Mouse (Mus musculus) forebrain, embryonic 11.5 days (tissue): ENCODE results near the gene Ndufb10. TPM values are rescaled to one million over a fixed set of nuclear protein-coding genes. Genes with fewer than 3 reads are reported as not detected.
"Not testable (repeated sequence)": the region's sequence is repeated elsewhere in the genome, so short reads cannot be mapped to it uniquely, and the experiment has no call there.

Experiments used
- ATAC-seq: fragments of 200-750 bp; cut with Nextera tagmentation; replicated peaks from 2 replicates; pipeline ENCODE4 v1.8.0; 2017; ENCODE audit warnings: moderate TSS enrichment; ENCODE audit not compliant: low FRiP score
- DNase-seq: peaks from one replicate; pipeline ENCODE4 v3.0.0-alpha.2; 2017; ENCODE audit warnings: low spot score
- H3K27ac ChIP-seq: fragments of 300-500 bp; sonication (generic); 2 replicates; pipeline ENCODE4 v1.5.1; 2014; ENCODE audit warnings: low read depth, low read length
- H3K27me3 ChIP-seq: fragments of 300-500 bp; sonication (generic); 2 replicates; pipeline ENCODE4 v1.6.1; 2014; ENCODE audit warnings: mild to moderate bottlenecking, low read length, mixed read lengths; ENCODE audit not compliant: control insufficient read depth, insufficient read depth
- H3K36me3 ChIP-seq: fragments of 300-500 bp; sonication (generic); 2 replicates; pipeline ENCODE4 v1.6.1; 2014; ENCODE audit warnings: mild to moderate bottlenecking, low read length, moderate library complexity, mixed read lengths; ENCODE audit not compliant: control insufficient read depth, insufficient read depth
- H3K4me1 ChIP-seq: fragments of 300-500 bp; sonication (generic); replicated peaks from 2 replicates; pipeline ENCODE4 v1.6.1; 2014; ENCODE audit warnings: low read length, mixed read lengths; ENCODE audit not compliant: control insufficient read depth, insufficient read depth
- H3K4me2 ChIP-seq: fragments of 300-500 bp; sonication (generic); 2 replicates; pipeline ENCODE4 v1.6.1; 2014; ENCODE audit warnings: low read depth, mild to moderate bottlenecking, low read length, moderate library complexity, mixed read lengths; ENCODE audit not compliant: severe bottlenecking
- H3K4me3 ChIP-seq: fragments of 300-500 bp; sonication (generic); 2 replicates; pipeline ENCODE4 v1.5.1; 2014; ENCODE audit warnings: low read depth, low read length
- H3K9ac ChIP-seq: fragments of 300-500 bp; sonication (generic); 2 replicates; pipeline ENCODE4 v1.6.1; 2014; ENCODE audit warnings: low read length
- H3K9me3 ChIP-seq: fragments of 300-500 bp; sonication (generic); 2 replicates; pipeline ENCODE4 v1.6.1; 2016; ENCODE audit warnings: low read length, mixed read lengths; ENCODE audit not compliant: control insufficient read depth
- WGBS: fragments of 180-500 bp; shearing (Covaris S2); extraction: QIAGEN DNeasy Blood & Tissue Kit; methylation state at CpG from one replicate; pipeline ENCODE4 v1.1.7; 2014; 5-methylcytosine and 5-hydroxymethylcytosine counted together
- polyA plus RNA-seq: library from polyadenylated mRNA; unstranded; fragments of >200 nt; fragmentation: Nextera tagmentation; extraction: Ambion mirVana; gene quantifications from 2 replicates; pipeline ENCODE4 v1.2.1, GENCODE M21; 2014

The Ndufb10 gene
- polyA plus RNA-seq, 1 experiment from 2014 or later: 189 TPM

DNA sequence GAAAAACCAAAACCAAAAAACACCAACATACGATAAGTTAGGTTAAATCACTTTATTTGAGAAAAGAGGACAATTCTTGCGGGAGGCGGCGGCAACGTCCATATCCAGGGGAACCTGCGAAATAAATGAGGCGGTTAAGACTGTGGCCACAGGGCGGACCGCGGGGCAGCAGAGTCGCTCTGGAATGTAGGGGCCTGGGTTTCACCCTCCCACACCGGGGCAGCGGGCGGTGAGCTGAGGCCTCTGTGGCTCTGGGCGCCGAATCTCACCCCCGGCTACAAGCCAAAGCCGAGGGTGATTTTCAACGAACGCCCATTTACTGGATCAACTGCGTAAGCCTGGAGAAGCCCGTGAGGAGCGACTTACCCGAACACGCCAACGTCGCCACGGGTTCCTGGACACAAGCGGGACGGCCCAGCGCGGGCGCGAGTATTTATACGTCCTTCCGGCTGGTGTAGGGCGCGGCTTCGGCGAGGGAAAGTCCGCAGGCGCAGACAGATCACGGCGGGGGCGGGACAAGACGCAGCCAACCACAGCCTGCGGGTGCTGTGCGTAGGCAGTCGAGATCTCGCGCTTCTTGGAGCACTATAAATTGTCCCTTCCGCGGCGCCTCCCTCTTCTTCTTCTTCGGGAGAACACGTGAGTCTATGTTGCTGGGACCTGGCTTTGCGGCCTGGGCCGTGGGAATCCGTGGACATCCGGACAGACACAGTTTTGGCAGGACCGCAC, 4.6 kb downstream of the Ndufb10 start:
- peak overlapping the region; percentile 82 for H3K9ac ChIP-seq
- peak overlapping the region; percentile 90 for H3K4me2 ChIP-seq
- H3K27me3 ChIP-seq: no peaks in the 10 kb centered on the region
- WGBS: under 1% methylated on average over 60 of the region's 61 CpGs
- H3K9me3 ChIP-seq: no peaks in the 10 kb centered on the region
- H3K4me1 ChIP-seq: peaks cover 13% of the 10 kb centered on the region
- peak overlapping the region; percentile 61 for H3K4me3 ChIP-seq
- ATAC-seq: peak; percentile 97
- H3K36me3 ChIP-seq: peaks cover 3% of the 10 kb centered on the region
- peak; percentile 99 for DNase-seq
- peak overlapping the region; percentile 68 for H3K27ac ChIP-seq

DNA sequence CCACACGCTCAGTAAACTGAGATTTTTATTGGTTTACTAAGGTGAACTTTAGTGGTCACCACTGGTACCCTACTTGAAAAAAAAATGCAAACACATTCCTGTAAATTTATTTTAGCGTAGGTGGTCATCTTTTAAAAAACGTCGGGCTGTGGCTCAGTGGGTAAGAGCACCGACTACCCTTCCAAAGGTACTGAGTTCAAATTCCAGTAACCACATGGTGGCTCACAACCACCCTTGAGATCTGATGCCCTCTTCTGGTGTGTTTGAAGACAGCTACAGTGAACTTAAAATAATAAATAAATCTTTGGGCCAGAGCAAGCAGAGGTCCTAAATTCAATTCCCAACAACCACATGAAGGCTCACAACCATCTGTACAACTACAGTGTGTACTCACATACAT, 5.3 kb downstream of the Ndufb10 start:
- peaks cover 13% of the 10 kb centered on the region for H3K4me1 ChIP-seq
- H3K9me3 ChIP-seq, H3K36me3 ChIP-seq, H3K27ac ChIP-seq, DNase-seq, ATAC-seq, H3K27me3 ChIP-seq: not testable (repeated sequence)
- 66% methylated on average over 5 of the region's 5 CpGs for WGBS
- peak overlapping the region; percentile 76 for H3K9ac ChIP-seq
- peak overlapping the region; percentile 57 for H3K4me2 ChIP-seq
- peak overlapping the region; percentile 61 for H3K4me3 ChIP-seq

DNA sequence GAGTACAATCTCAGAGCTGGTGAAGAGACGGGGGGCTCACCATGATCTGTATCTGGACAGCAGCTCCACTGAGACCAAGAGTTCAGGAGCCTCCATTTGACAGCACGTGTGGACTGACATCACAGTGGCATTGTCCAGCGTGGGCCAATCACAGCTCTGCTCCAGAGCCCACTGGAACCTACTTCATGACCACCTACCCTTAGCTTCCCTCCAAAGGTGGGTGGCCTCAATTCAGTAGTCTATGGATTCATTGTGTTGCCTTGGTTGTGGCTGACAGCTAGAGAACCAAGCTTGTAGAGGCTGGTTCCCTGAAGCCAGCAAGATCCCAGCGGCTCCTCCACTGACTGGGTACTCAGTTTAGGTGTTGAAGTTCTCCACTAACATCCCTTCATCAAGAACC, 6.3 kb downstream of the Ndufb10 start, which contains the start of the genes Rnf151 and Rps2:
Gene Rnf151 (minus strand): TSS at position 121 of the 400 bp plus-strand sequence.
Gene Rps2 (plus strand): TSS at position 174 of the 400 bp plus-strand sequence.
- Histone ChIP-seq H3K4me2 (peak within 1 kb of the TSS; percentile 57), H3K27me3 (no peaks in the 10 kb centered on the region), H3K27ac (no peak within 1 kb of the TSS; the same call in 1 of the 2 replicates), H3K36me3 (peaks cover 3% of the 10 kb centered on the region), H3K9ac (no peak within 1 kb of the TSS), H3K4me3 (peak within 1 kb of the TSS; percentile 61), H3K4me1 (peaks cover 7% of the 10 kb centered on the region), H3K9me3 (no peaks in the 10 kb centered on the region)
- ATAC-seq (no peak), DNase-seq (no peak)
- WGBS: 84% methylated on average over 4 of the region's 4 CpGs

DNA sequence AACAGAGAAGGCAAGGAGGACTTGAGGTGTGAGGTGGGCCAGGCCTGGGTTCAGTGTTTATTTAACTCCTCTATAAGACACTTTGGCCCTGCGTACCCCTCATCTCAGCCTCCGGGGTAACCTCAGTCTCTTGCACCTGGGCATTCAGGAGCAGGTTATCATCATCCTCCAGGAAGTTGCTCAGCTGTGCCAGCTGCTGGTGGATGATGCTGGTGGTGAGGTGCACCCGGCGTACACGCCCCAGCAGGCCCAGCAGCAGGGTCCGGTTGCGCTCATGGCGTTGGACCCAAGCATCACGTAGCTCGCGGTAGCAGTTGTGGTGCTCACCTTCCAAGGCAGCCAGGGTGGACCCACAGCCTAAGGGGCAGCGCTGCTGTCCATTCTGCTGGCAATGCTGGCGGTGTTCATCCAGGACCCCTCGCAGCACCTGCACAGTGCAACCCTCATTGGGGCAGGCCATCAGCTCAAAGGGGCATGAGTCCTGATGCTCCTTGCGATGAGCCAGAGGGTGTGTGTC, 8.1 kb downstream of the Ndufb10 start:
- no peak overlapping the region for H3K9ac ChIP-seq
- 95% methylated on average over 15 of the region's 15 CpGs for WGBS
- ATAC-seq: no peak

DNA sequence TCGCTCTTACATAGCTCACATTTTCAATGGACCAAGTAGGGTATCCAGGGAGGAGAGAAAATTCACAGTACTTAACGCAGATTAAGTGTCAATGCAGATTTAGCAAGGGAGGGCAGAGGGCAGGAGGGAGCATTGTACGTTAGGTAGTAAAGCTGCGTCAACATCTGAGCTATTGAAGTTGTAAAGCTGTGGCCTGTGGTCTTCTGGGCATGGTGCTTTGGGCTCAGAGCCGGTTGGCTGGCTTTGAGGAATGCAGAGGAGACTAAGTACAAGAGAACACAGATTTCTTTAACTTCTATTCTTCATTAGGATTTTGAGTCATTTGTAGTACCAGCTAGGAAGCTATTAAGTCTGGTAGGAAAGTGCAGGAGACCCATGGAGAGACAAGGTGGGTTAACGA, 8.7 kb downstream of the Ndufb10 start:
- Histone ChIP-seq H3K4me1 (no peaks in the 10 kb centered on the region; the same call in 1 of the 2 replicates), H3K4me2 (no peak overlapping the region), H3K27ac (no peak overlapping the region), H3K4me3 (no peak overlapping the region), H3K27me3 (no peaks in the 10 kb centered on the region), H3K9me3 (no peaks in the 10 kb centered on the region), H3K9ac (no peak overlapping the region), H3K36me3 (no peaks in the 10 kb centered on the region)
- WGBS: 43% methylated on average over 6 of the region's 6 CpGs
- no peak for DNase-seq
- ATAC-seq: no peak

More for the DNA sequence above, 8.1 kb downstream of the Ndufb10 start:
- Histone ChIP-seq H3K27me3 (no peaks in the 10 kb centered on the region), H3K4me3 (no peak overlapping the region), H3K9me3 (no peaks in the 10 kb centered on the region), H3K36me3 (peaks cover under 1% of the 10 kb centered on the region), H3K4me2 (no peak overlapping the region), H3K27ac (no peak overlapping the region), H3K4me1 (peaks cover under 1% of the 10 kb centered on the region)
- peak; percentile 52 for DNase-seq

DNA sequence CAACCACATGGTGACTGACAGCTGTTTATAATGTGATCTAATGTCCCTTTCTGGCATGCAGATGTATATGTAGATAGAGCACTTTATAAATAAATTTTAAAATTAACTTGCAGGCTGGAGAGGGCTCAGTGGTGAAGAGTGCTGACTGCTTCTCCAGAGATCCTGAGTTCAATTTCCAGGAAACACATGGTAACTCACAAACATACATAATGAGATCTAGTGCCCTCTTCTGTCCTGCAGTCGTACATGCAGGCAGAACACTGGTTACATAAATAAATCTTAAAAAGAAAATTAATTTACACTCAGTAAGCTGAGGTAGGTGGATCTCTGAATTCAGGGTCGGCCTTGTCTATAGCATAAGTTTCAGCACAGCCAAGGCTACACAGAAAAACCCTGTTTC, 15.6 kb downstream of the Ndufb10 start:
- DNase-seq (no peak), ATAC-seq (no peak)
- Histone ChIP-seq H3K4me2 (no peak overlapping the region), H3K27me3 (no peaks in the 10 kb centered on the region), H3K9me3 (no peaks in the 10 kb centered on the region), H3K4me1 (no peaks in the 10 kb centered on the region), H3K9ac (no peak overlapping the region), H3K4me3 (no peak overlapping the region), H3K36me3 (no peaks in the 10 kb centered on the region; the same call in 1 of the 2 replicates), H3K27ac (no peak overlapping the region)
- WGBS: 35% methylated on average over 2 of the region's 2 CpGs

DNA sequence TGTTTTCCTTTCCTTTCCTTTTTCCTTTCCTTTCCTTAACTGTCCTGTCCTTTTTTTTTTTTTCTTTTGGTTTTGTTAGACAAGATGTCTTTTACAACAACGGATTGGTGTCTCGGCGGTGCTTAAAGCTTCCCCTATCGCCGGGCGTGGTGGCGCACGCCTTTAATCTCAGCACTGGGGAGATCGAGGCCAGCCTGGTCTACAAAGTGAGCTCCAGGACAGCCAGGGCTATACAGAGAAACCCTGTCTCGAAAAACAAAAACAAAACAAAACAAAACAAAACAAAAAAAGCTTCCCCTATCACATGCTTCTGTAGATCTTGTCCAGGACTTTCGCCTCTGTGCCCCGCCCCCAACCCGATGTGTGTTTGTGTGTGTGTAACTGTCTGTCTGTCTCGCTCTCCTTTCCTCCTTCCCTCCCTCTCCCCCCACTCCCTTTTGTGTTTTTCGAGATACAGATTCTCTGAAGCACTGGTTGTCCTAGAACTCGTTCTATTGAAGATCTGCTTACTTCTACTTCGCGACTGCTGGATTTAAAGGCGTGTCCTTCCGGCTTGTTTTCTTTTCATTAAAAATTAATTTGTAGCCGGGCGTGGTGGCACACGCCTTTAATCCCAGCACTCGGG, 16.4 kb downstream of the Ndufb10 start:
- DNase-seq (no peak), ATAC-seq (peak; percentile 64)
- no peaks in the 10 kb centered on the region; the same call in 1 of the 2 replicates for H3K36me3 ChIP-seq
- 6% methylated on average over 24 of the region's 24 CpGs for WGBS
- H3K9ac ChIP-seq: peak overlapping the region; percentile 50
- H3K27ac ChIP-seq: no peak overlapping the region
- H3K4me3 ChIP-seq: peak overlapping the region; percentile 45
- H3K4me2 ChIP-seq: peak overlapping the region; percentile 71
- no peaks in the 10 kb centered on the region for H3K9me3 ChIP-seq
- H3K27me3 ChIP-seq: no peaks in the 10 kb centered on the region
- no peaks in the 10 kb centered on the region for H3K4me1 ChIP-seq

DNA sequence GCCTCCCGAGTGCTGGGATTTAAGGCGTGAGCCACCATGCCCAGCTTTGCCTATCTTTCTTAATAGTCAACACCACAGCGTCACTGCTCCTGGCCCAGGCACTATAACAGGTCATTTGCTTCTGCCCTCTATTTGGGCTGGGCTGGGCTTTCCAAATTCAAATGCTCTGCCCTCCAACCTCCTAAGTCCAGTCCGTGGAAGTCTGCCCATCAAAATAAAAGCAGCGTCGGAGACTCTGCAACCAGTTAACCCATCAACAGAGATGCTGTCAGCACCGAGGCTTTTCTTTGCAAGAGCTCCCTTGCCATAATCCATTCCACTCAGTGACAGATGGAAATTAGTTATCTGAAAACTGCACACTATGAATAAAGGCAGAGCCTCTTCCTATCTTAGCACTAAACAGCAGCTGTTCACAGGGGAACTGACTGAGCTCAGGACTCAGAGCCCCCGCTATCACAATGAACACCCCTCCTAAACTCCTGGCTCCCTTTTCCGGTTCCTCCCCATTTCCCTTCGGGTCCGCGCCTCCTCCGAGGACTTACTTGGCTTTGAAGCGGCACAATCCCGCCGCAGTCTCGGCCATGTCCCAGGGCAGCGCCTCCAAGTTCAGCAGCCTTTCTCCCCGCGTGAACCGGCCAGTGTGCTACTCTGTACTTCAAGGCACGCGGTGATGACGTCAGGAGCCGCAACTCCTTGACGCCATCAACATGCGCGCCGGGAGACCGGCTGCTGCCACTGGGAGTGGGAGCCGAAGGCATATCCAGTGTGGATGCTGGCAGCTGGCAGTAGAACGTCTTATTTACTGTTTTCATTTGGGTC, 17.1 kb downstream of the Ndufb10 start, which contains the start of gene Tbl3:
Gene Tbl3 (minus strand): TSS at position 679 of the 819 bp plus-strand sequence.
- Histone ChIP-seq H3K27me3 (no peaks in the 10 kb centered on the region), H3K9me3 (no peaks in the 10 kb centered on the region), H3K9ac (peak within 1 kb of the TSS; percentile 50), H3K4me2 (peak within 1 kb of the TSS; percentile 71), H3K27ac (0 out of 2 replicates have a peak within 1 kb of the TSS, but pooled peaks have one; percentile 0), H3K4me1 (no peaks in the 10 kb centered on the region), H3K36me3 (no peaks in the 10 kb centered on the region; the same call in 1 of the 2 replicates), H3K4me3 (peak within 1 kb of the TSS; percentile 45)
- ATAC-seq (peak; percentile 87), DNase-seq (peak; percentile 96)
- 5% methylated on average over 32 of the region's 32 CpGs for WGBS
